Mouse (Mus musculus) induced T-regulatory cell, adult 2 months (primary cell): ENCODE data around the gene Gm10800.
"Not testable (repeated sequence)": the region's sequence is repeated elsewhere in the genome, so short reads cannot be mapped to it uniquely, and the experiment has no call there.

ENCODE experiments used
- DNase-seq: peaks from one replicate; pipeline ENCODE4 v3.0.0-alpha.2; 2012; ENCODE audit warnings: low read depth

Gene Gm10800

DNA sequence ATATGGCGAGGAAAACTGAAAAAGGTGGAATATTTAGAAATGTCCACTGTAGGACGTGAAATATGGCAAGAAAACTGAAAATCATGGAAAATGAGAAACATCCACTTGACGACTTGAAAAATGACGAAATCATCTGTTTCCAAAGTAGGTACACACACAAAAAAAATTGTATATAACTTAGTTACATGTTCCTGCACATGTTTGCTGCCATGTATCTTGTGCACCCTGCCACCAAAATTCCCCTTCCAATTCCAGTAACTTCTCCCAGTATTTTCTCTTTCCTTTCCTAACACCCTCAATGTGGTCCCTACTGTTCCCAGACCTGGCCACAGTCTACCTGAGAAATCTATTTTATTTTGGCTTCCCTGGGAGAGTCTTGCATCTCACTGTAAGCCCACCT, at the start of gene Gm10800:
Gm10800 (minus strand) TSS at position 101 of the 400 bp plus-strand sequence.
- not testable (repeated sequence) for DNase-seq

DNA sequence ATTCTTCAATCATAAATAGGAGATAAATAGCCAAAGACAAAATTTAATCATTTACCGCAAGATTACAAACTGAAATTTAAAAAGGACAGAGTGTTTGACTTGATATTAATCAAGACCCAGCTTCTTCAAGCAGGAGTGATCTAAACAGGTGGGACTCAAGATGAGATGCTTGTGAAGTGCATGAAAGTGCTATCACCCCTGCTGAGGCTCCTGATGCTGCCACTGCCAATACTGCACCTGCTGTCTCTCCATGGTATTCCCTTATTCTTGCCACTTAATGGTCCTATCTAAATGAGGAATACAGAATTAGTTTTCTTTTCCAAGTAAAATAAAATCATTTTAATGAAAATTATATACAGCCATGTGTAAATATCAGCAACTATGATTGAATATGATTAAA, 30.4 kb upstream of the Gm10800 start:
- no peak for DNase-seq

DNA sequence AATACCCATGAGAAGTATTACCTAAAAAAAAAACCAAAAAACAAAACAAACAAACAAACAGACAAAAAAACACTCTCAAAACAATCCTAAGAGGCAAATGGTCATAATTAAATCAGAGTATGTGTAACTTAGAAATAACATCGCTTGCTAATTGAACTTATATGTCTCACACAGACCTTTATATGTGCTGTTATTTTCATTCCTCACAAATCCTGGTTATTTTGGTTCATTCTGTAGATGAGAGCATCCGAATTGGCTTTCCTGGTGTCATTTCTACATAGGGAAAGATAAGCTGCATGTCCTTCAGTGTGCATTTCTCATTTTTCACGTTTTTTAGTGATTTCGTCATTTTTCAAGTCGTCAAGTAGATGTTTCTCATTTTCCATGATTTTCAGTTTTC, 5.2 kb downstream of the Gm10800 start, which contains the start of gene Gm10801:
Gm10801 (plus strand) TSS at position 301 of the 400 bp plus-strand sequence.
- not testable (repeated sequence) for DNase-seq
